Comparison of ENCODE assay signal across 16 mouse cellular contexts in genomic region chr8:87475551-87475950, GRCm38 (mm10). TPM values are rescaled to one million over a fixed set of nuclear protein-coding genes. Genes with fewer than 3 reads are reported as not detected.
DNase-seq lines count a peak whose midpoint lies in the region; ATAC-seq lines count a peak whose summit lies in the region.
"Had no signal": no experiment of that assay in that cellular context is flagged by ENCODE, and none has a peak within 500 bp of the region (broad histone marks: within the 10 kb centered on the region; RNA-seq: fewer than 3 reads in every experiment).

No protein-coding gene starts in this region.

- no peak for ATAC-seq in hindbrain, embryonic 14.5 days (ENCODE audit: low FRiP score)
- ATAC-seq in midbrain, embryonic 16.5 days: no peak
- ATAC-seq: intestine, postnatal 0 days; Patski had no signal

- DNase-seq in cerebellum, adult 18-20 months: peak; percentile 58 to 66
- DNase-seq in cerebellum, adult 8-10 months: no peak
- DNase-seq in brain, adult 2 months (ENCODE audit: low read depth, low spot score): peak; percentile 69
- no peak for DNase-seq in hindbrain, embryonic 14.5 days (ENCODE audit: low spot score)
- no peak for DNase-seq in spleen, postnatal 14 days (ENCODE audit: low spot score in 2 of 2)
- DNase-seq in ovary, postnatal 14 days (ENCODE audit: low spot score): no peak
- no peak for DNase-seq in c-Kit-positive CD71-positive TER-119-positive erythroid progenitor cells, embryonic 14.5 days (ENCODE audit: low spot score)
- DNase-seq: heart, postnatal 14 days; kidney, postnatal 14 days; right cerebral cortex, postnatal 4 days; thymus, postnatal 25 days had no signal

- peak overlapping the region; percentile 35; the same call in 1 of the 2 replicates for H3K27ac ChIP-seq in hindbrain, embryonic 14.5 days
- H3K27ac ChIP-seq in midbrain, embryonic 16.5 days (ENCODE audit: low read length): no peak overlapping the region
- H3K27ac ChIP-seq: embryonic facial prominence, embryonic 13.5 days; liver, embryonic 14.5 days had no signal

- H3K4me3 ChIP-seq in hindbrain, embryonic 14.5 days (replicated peaks; ENCODE audit: low read length): peak overlapping the region; percentile 71
- no peak overlapping the region for H3K4me3 ChIP-seq in midbrain, embryonic 16.5 days (ENCODE audit: low read depth, low read length)
- H3K4me3 ChIP-seq: embryonic facial prominence, embryonic 13.5 days had no signal

- 32% methylated on average over 3 of the region's 3 CpGs for WGBS in hindbrain, embryonic 14.5 days
- 30% methylated on average over 3 of the region's 3 CpGs for WGBS in midbrain, embryonic 16.5 days

- H3K9ac ChIP-seq in hindbrain, embryonic 14.5 days: peak overlapping the region; percentile 34
- H3K9ac ChIP-seq in midbrain, embryonic 16.5 days (ENCODE audit: low read depth, low read length): no peak overlapping the region
- H3K9ac ChIP-seq: embryonic facial prominence, embryonic 13.5 days; liver, embryonic 14.5 days had no signal

- H3K27me3 ChIP-seq in hindbrain, embryonic 14.5 days (ENCODE audit: control insufficient read depth, insufficient read depth, low read length): peaks cover 33% of the 10 kb centered on the region
- peaks cover 4% of the 10 kb centered on the region; the same call in 1 of the 2 replicates for H3K27me3 ChIP-seq in midbrain, embryonic 16.5 days (ENCODE audit: control insufficient read depth, insufficient read depth, low read depth, low read length)

- H3K9me3 ChIP-seq in hindbrain, embryonic 14.5 days (ENCODE audit: control insufficient read depth, low read length): no peaks in the 10 kb centered on the region
- no peaks in the 10 kb centered on the region for H3K9me3 ChIP-seq in midbrain, embryonic 16.5 days (replicated peaks; ENCODE audit: control insufficient read depth, low read length, poor library complexity, severe bottlenecking)
- H3K9me3 ChIP-seq: embryonic facial prominence, embryonic 13.5 days had no signal

- H3K4me2 ChIP-seq in hindbrain, embryonic 14.5 days (replicated peaks): peak overlapping the region; percentile 84
- H3K4me2 ChIP-seq in midbrain, embryonic 16.5 days (ENCODE audit: low read length): peak overlapping the region; percentile 26; the same call in 1 of the 2 replicates
- H3K4me2 ChIP-seq: embryonic facial prominence, embryonic 13.5 days had no signal

- H3K36me3 ChIP-seq in hindbrain, embryonic 14.5 days (replicated peaks; ENCODE audit: control insufficient read depth, insufficient read depth): no peaks in the 10 kb centered on the region
- H3K36me3 ChIP-seq in midbrain, embryonic 16.5 days (ENCODE audit: control insufficient read depth, insufficient read depth, low read length): no peaks in the 10 kb centered on the region
- H3K36me3 ChIP-seq: embryonic facial prominence, embryonic 13.5 days had no signal

- peaks cover 26% of the 10 kb centered on the region for H3K4me1 ChIP-seq in hindbrain, embryonic 14.5 days (replicated peaks; ENCODE audit: control insufficient read depth, insufficient read depth, low read length)
- H3K4me1 ChIP-seq in midbrain, embryonic 16.5 days (ENCODE audit: control insufficient read depth, insufficient read depth, low read length): peaks cover 20% of the 10 kb centered on the region

RNA-seq across cellular contexts. Expression of gene Cbln1, which starts 3.1 kb away (rescaled TPM):
- 37.4 and 38.0 TPM in 2 replicates for polyA plus RNA-seq in hindbrain, embryonic 14.5 days (2014; fragmentation: Nextera tagmentation; extraction: Ambion mirVana)
- 16.7 and 19.9 TPM in 2 replicates for polyA plus RNA-seq in midbrain, embryonic 16.5 days (2015; fragmentation: Nextera tagmentation; extraction: Ambion mirVana)

Comparison
In these comparisons a context has a peak if more than half of its experiments do, and no peak if none do; other contexts are left out.
1. DNase-seq: peak in cerebellum, adult 18-20 months (2 of 2) and brain, adult 2 months (single experiment); none in cerebellum, adult 8-10 months (single experiment), hindbrain, embryonic 14.5 days (single experiment), spleen, postnatal 14 days (0 of 2), ovary, postnatal 14 days (single experiment) and c-Kit-positive CD71-positive TER-119-positive erythroid progenitor cells, embryonic 14.5 days (single experiment).